In genomic region chr6:120580713-120581015, GRCm38 (mm10) we compare ENCODE assay signal across 7 mouse cellular contexts. TPM values are rescaled to one million over a fixed set of nuclear protein-coding genes. Genes with fewer than 3 reads are reported as not detected.
DNase-seq lines count a peak whose midpoint lies in the region; ATAC-seq lines count a peak whose summit lies in the region.

No protein-coding gene starts in this region.

- WGBS in lung, embryonic 15.5 days: 0% methylated on average over 1 of the region's 1 CpGs
- WGBS in embryonic facial prominence, embryonic 14.5 days: 9% methylated on average over 1 of the region's 1 CpGs

- H3K4me1 ChIP-seq in lung, embryonic 15.5 days: peaks cover 18% of the 10 kb centered on the region
- H3K4me1 ChIP-seq in embryonic facial prominence, embryonic 14.5 days (ENCODE audit: control insufficient read depth, insufficient read depth, low read length): peaks cover 19% of the 10 kb centered on the region

- H3K9ac ChIP-seq in lung, embryonic 15.5 days: no peak overlapping the region
- no peak overlapping the region; the same call in 1 of the 2 replicates for H3K9ac ChIP-seq in embryonic facial prominence, embryonic 14.5 days (ENCODE audit: low read depth, low read length)

- H3K27ac ChIP-seq in lung, embryonic 15.5 days: no peak overlapping the region
- H3K27ac ChIP-seq in embryonic facial prominence, embryonic 14.5 days (replicated peaks; ENCODE audit: low read depth, low read length): peak overlapping the region; percentile 50; the same call in 1 of the 2 replicates

- H3K9me3 ChIP-seq in lung, embryonic 15.5 days: no peaks in the 10 kb centered on the region
- H3K9me3 ChIP-seq in embryonic facial prominence, embryonic 14.5 days (ENCODE audit: control insufficient read depth, low read length): no peaks in the 10 kb centered on the region

- peak overlapping the region; percentile 92 for H3K4me2 ChIP-seq in lung, embryonic 15.5 days
- peak overlapping the region; percentile 89 for H3K4me2 ChIP-seq in embryonic facial prominence, embryonic 14.5 days (ENCODE audit: low read depth, low read length)

- H3K36me3 ChIP-seq in lung, embryonic 15.5 days: no peaks in the 10 kb centered on the region
- H3K36me3 ChIP-seq in embryonic facial prominence, embryonic 14.5 days (ENCODE audit: control insufficient read depth, insufficient read depth, low read length): no peaks in the 10 kb centered on the region

- ATAC-seq in lung, embryonic 15.5 days (ENCODE audit: borderline replicate concordance, extremely low read depth, low FRiP score, low TSS enrichment): no peak
- peak; percentile 16 for ATAC-seq in embryonic facial prominence, embryonic 14.5 days (ENCODE audit: low read depth)
- no peak for ATAC-seq in monocyte, adult 5-6 weeks (replicated peaks; ENCODE audit: insufficient number of reproducible peaks, low FRiP score, low TSS enrichment, poor library complexity, severe bottlenecking)
- ATAC-seq in frontal cortex, adult (ENCODE audit: low TSS enrichment): no peak

- no peak for DNase-seq in lung, postnatal 10 days
- DNase-seq in embryonic facial prominence, embryonic 14.5 days (ENCODE audit: low spot score): peak; percentile 51
- peak; percentile 60 for DNase-seq in hindlimb bud, embryonic 11.5 days (ENCODE audit: extremely low spot score, low read depth, low spot score)
- DNase-seq in neural tube, embryonic 10.5 days (ENCODE audit: extremely low spot score, low spot score): peak; percentile 53

- H3K4me3 ChIP-seq in lung, embryonic 15.5 days: peak overlapping the region; percentile 42
- peak overlapping the region; percentile 40 for H3K4me3 ChIP-seq in embryonic facial prominence, embryonic 14.5 days (ENCODE audit: low read depth, low read length)

- H3K27me3 ChIP-seq in lung, embryonic 15.5 days: no peaks in the 10 kb centered on the region
- no peaks in the 10 kb centered on the region for H3K27me3 ChIP-seq in embryonic facial prominence, embryonic 14.5 days (replicated peaks; ENCODE audit: control insufficient read depth, insufficient read depth, low read length)

RNA-seq across cellular contexts. Expression of gene Hdhd5, which starts 49.5 kb away (rescaled TPM):
- 16.7 and 17.3 TPM in 2 replicates for polyA plus RNA-seq in lung, embryonic 15.5 days (2015; fragmentation: Nextera tagmentation; extraction: Ambion mirVana)
- 7.4 and 11.0 TPM in 2 replicates for polyA plus RNA-seq in embryonic facial prominence, embryonic 14.5 days (2014; fragmentation: Nextera tagmentation; extraction: Ambion mirVana)
- total RNA-seq in monocyte, adult 5-6 weeks (2017): 31.1 to 77.0 TPM (median 45.3 TPM) in 3 replicates
